In the genomic region with DNA sequence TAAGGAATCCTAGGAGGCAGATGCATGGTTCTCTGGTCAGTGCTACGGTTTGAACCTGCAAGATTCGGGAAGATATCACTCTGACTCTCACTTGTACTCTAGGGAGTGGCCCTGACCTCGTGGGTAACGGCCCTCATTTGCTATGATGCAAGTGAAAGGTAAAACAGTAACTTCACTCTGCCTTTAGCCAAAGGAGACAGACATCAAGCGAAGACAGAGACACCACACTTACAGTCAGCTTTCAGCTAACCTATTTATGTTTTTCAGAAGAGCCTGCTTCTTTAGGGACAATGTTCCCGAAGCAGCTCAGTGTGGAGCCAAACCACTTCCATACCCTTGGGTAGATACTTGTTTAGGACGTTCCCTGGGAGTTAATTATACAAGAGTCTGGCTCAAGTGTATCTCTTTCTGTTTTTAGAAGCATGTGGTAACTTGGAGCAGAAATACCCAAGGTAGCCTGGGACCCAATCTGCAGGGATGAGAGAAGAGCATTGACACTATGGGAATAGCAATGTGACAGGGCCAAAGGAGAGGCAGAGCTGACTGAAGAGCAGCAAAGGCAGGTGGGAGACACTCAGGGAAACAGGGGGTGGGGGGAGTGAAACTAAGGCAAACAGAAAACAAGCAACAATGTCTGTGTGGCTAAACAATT, we compare ENCODE assay signal across 8 mouse cellular contexts. TPM values are rescaled to one million over a fixed set of nuclear protein-coding genes. Genes with fewer than 3 reads are reported as not detected.
DNase-seq lines count a peak whose midpoint lies in the region; ATAC-seq and TF ChIP-seq lines count a peak whose summit lies in the region.

No protein-coding gene starts in this region.

- DNase-seq in lung, postnatal 0 days (ENCODE audit: low spot score) = no peak
- no peak for DNase-seq in lung, postnatal 10 days
- DNase-seq in forebrain, embryonic 10.5 days (ENCODE audit: extremely low spot score, low spot score) = no peak
- peak; percentile 68 for DNase-seq in kidney, adult 2 months
- DNase-seq in gastrocnemius, postnatal 25 days = no peak
- DNase-seq in left cerebral cortex, postnatal 10 days (ENCODE audit: extremely low spot score in 1 of 2, low spot score in 2 of 2) = no peak
- DNase-seq in right cerebral cortex, postnatal 10 days (ENCODE audit: low spot score in 2 of 2) = no peak

- H3K9me3 ChIP-seq in lung, postnatal 0 days (ENCODE audit: low read length) = no peaks in the 10 kb centered on the region
- H3K9me3 ChIP-seq in forebrain, embryonic 10.5 days = no peaks in the 10 kb centered on the region
- H3K9me3 ChIP-seq in midbrain, embryonic 16.5 days (replicated peaks; ENCODE audit: control insufficient read depth, low read length, poor library complexity, severe bottlenecking) = no peaks in the 10 kb centered on the region

- no peak for TF ChIP-seq POLR2A in kidney, adult 2 months (IDR thresholded peaks at IDR 0.05; ENCODE audit: low read depth, low read length)

- H3K27ac ChIP-seq in lung, postnatal 0 days (ENCODE audit: low read length) = peak overlapping the region; percentile 90
- H3K27ac ChIP-seq in forebrain, embryonic 10.5 days = peak overlapping the region; percentile 99
- H3K27ac ChIP-seq in kidney, adult 2 months (ENCODE audit: insufficient read depth, low read depth, low read length) = peak overlapping the region; percentile 53
- H3K27ac ChIP-seq in midbrain, embryonic 16.5 days (ENCODE audit: low read length) = peak overlapping the region; percentile 93

- peak overlapping the region; percentile 37 for H3K9ac ChIP-seq in lung, postnatal 0 days (replicated peaks; ENCODE audit: low read depth)
- no peak overlapping the region for H3K9ac ChIP-seq in midbrain, embryonic 16.5 days (ENCODE audit: low read depth, low read length)

- peaks cover 14% of the 10 kb centered on the region for H3K4me1 ChIP-seq in lung, postnatal 0 days (ENCODE audit: insufficient read depth, low read depth, low read length)
- peaks cover 54% of the 10 kb centered on the region for H3K4me1 ChIP-seq in forebrain, embryonic 10.5 days
- peaks cover 10% of the 10 kb centered on the region; the same call in 1 of the 2 replicates for H3K4me1 ChIP-seq in kidney, adult 2 months (ENCODE audit: control insufficient read depth, insufficient read depth, low read length)
- peaks cover 18% of the 10 kb centered on the region for H3K4me1 ChIP-seq in midbrain, embryonic 16.5 days (ENCODE audit: control insufficient read depth, insufficient read depth, low read length)

- H3K4me2 ChIP-seq in lung, postnatal 0 days (replicated peaks; ENCODE audit: low read depth, low read length) = peak overlapping the region; percentile 55
- H3K4me2 ChIP-seq in midbrain, embryonic 16.5 days (ENCODE audit: low read length) = peak overlapping the region; percentile 68; the same call in 1 of the 2 replicates

- H3K36me3 ChIP-seq in lung, postnatal 0 days (ENCODE audit: insufficient read depth, low read length) = no peaks in the 10 kb centered on the region
- H3K36me3 ChIP-seq in forebrain, embryonic 10.5 days (replicated peaks) = no peaks in the 10 kb centered on the region
- no peaks in the 10 kb centered on the region for H3K36me3 ChIP-seq in kidney, adult 2 months (ENCODE audit: control insufficient read depth, insufficient read depth, low read length)
- H3K36me3 ChIP-seq in midbrain, embryonic 16.5 days (ENCODE audit: control insufficient read depth, insufficient read depth, low read length) = no peaks in the 10 kb centered on the region

- intact Hi-C loops in left cerebral cortex, postnatal 10 days (cut with DNase I) = no loop called here

- no peaks in the 10 kb centered on the region for H3K27me3 ChIP-seq in lung, postnatal 0 days (replicated peaks; ENCODE audit: insufficient read depth, low read length)
- no peaks in the 10 kb centered on the region for H3K27me3 ChIP-seq in forebrain, embryonic 10.5 days (ENCODE audit: poor library complexity, severe bottlenecking)
- no peaks in the 10 kb centered on the region for H3K27me3 ChIP-seq in kidney, adult 2 months (replicated peaks; ENCODE audit: control insufficient read depth, insufficient read depth, low read length)
- H3K27me3 ChIP-seq in midbrain, embryonic 16.5 days (ENCODE audit: control insufficient read depth, insufficient read depth, low read depth, low read length) = no peaks in the 10 kb centered on the region

- no peak for TF ChIP-seq EP300 in lung, postnatal 0 days (IDR thresholded peaks at IDR 0.05)

- no peak for TF ChIP-seq CTCF in lung, postnatal 0 days (IDR thresholded peaks at IDR 0.05)
- TF ChIP-seq CTCF in kidney, adult 2 months (conservative IDR thresholded peaks at IDR 0.05; ENCODE audit: insufficient read depth, insufficient read length, low read depth, low read length) = no peak

- H3K4me3 ChIP-seq in lung, postnatal 0 days (ENCODE audit: low read depth, low read length) = peak overlapping the region; percentile 28; the same call in 1 of the 2 replicates
- H3K4me3 ChIP-seq in forebrain, embryonic 10.5 days = peak overlapping the region; percentile 60; the same call in 1 of the 2 replicates
- H3K4me3 ChIP-seq in kidney, adult 2 months (ENCODE audit: insufficient read depth, low read depth, low read length) = no peak overlapping the region
- no peak overlapping the region for H3K4me3 ChIP-seq in midbrain, embryonic 16.5 days (ENCODE audit: low read depth, low read length)

- 70% methylated on average over 7 of the region's 7 CpGs for WGBS in lung, postnatal 0 days
- 84% methylated on average over 7 of the region's 7 CpGs for WGBS in forebrain, embryonic 10.5 days
- 56% methylated on average over 7 of the region's 7 CpGs for WGBS in kidney, adult 2 months
- WGBS in midbrain, embryonic 16.5 days = 86% methylated on average over 7 of the region's 7 CpGs

- no peak for ATAC-seq in lung, postnatal 0 days
- ATAC-seq in midbrain, embryonic 16.5 days = no peak

RNA-seq across cellular contexts. Expression of gene Hist2h2aa1, which starts 1.2 kb away (rescaled TPM):
- 56.2 and 60.0 TPM in 2 replicates for polyA plus RNA-seq in lung, postnatal 0 days (2015; fragmentation: Nextera tagmentation; extraction: Ambion mirVana)
- 8.1 and 16.6 TPM in 2 replicates for polyA plus RNA-seq in forebrain, embryonic 10.5 days (2016; fragmentation: Nextera tagmentation; extraction: Ambion mirVana)
- 285 and 388 TPM in 2 replicates for polyA plus RNA-seq in kidney, adult 2 months (2012; rRNA removed)
- 7.4 and 13.2 TPM in 2 replicates for polyA plus RNA-seq in midbrain, embryonic 16.5 days (2015; fragmentation: Nextera tagmentation; extraction: Ambion mirVana)
- total RNA-seq in gastrocnemius, postnatal 25 days (2021) = 1 to 10 TPM; 4.9 to 5.7 TPM
- total RNA-seq in left cerebral cortex, postnatal 10 days (2021) = 1 to 10 TPM; 2.8 to 6.5 TPM

RNA-seq across cellular contexts. Expression of gene Hist2h3c1, which starts 2.4 kb away (rescaled TPM):
- 0.77 TPM in 1 of 2 replicates, not detected in the other for polyA plus RNA-seq in lung, postnatal 0 days (2015; fragmentation: Nextera tagmentation; extraction: Ambion mirVana)
- 0.86 TPM in 1 of 2 replicates, not detected in the other for polyA plus RNA-seq in forebrain, embryonic 10.5 days (2016; fragmentation: Nextera tagmentation; extraction: Ambion mirVana)
- polyA plus RNA-seq in kidney, adult 2 months (2012; rRNA removed) = not detected in 2 replicates
- polyA plus RNA-seq in midbrain, embryonic 16.5 days (2015; fragmentation: Nextera tagmentation; extraction: Ambion mirVana) = 0.39 TPM in 1 of 2 replicates, not detected in the other
- total RNA-seq in gastrocnemius, postnatal 25 days (2021) = not detected
- not detected for total RNA-seq in left cerebral cortex, postnatal 10 days (2021)

RNA-seq across cellular contexts. Expression of gene Hist2h2aa2, which starts 4.0 kb away (rescaled TPM):
- polyA plus RNA-seq in lung, postnatal 0 days (2015; fragmentation: Nextera tagmentation; extraction: Ambion mirVana) = 168 and 196 TPM in 2 replicates
- 19.2 and 34.4 TPM in 2 replicates for polyA plus RNA-seq in forebrain, embryonic 10.5 days (2016; fragmentation: Nextera tagmentation; extraction: Ambion mirVana)
- 162 and 196 TPM in 2 replicates for polyA plus RNA-seq in kidney, adult 2 months (2012; rRNA removed)
- polyA plus RNA-seq in midbrain, embryonic 16.5 days (2015; fragmentation: Nextera tagmentation; extraction: Ambion mirVana) = 38.1 and 48.4 TPM in 2 replicates
- 100 to 1,000 TPM; 213 to 222 TPM for total RNA-seq in gastrocnemius, postnatal 25 days (2021)
- 100 to 1,000 TPM; 281 to 297 TPM for total RNA-seq in left cerebral cortex, postnatal 10 days (2021)

RNA-seq across cellular contexts. Expression of gene Hist2h3c2, which starts 5.1 kb away (rescaled TPM):
- polyA plus RNA-seq in lung, postnatal 0 days (2015; fragmentation: Nextera tagmentation; extraction: Ambion mirVana) = 1.8 and 2.2 TPM in 2 replicates
- polyA plus RNA-seq in forebrain, embryonic 10.5 days (2016; fragmentation: Nextera tagmentation; extraction: Ambion mirVana) = 5.9 and 6.4 TPM in 2 replicates
- 8.6 and 12.9 TPM in 2 replicates for polyA plus RNA-seq in kidney, adult 2 months (2012; rRNA removed)
- polyA plus RNA-seq in midbrain, embryonic 16.5 days (2015; fragmentation: Nextera tagmentation; extraction: Ambion mirVana) = 1.3 TPM in 2 replicates
- 10 to 100 TPM in 1 of 2 experiments, 1 to 10 TPM in 1; 7.1 to 11.4 TPM for total RNA-seq in gastrocnemius, postnatal 25 days (2021)
- total RNA-seq in left cerebral cortex, postnatal 10 days (2021) = 10 to 100 TPM; 10.2 to 10.9 TPM

RNA-seq across cellular contexts. Expression of gene Hist2h4, which starts 19.1 kb away (rescaled TPM):
- polyA plus RNA-seq in lung, postnatal 0 days (2015; fragmentation: Nextera tagmentation; extraction: Ambion mirVana) = 9.7 and 9.8 TPM in 2 replicates
- 12.0 and 14.2 TPM in 2 replicates for polyA plus RNA-seq in forebrain, embryonic 10.5 days (2016; fragmentation: Nextera tagmentation; extraction: Ambion mirVana)
- 1.5 and 2.7 TPM in 2 replicates for polyA plus RNA-seq in kidney, adult 2 months (2012; rRNA removed)
- polyA plus RNA-seq in midbrain, embryonic 16.5 days (2015; fragmentation: Nextera tagmentation; extraction: Ambion mirVana) = 3.3 and 3.8 TPM in 2 replicates
- total RNA-seq in gastrocnemius, postnatal 25 days (2021) = 1 to 10 TPM; 7.5 to 8.7 TPM
- 10 to 100 TPM; 34.4 to 37.7 TPM for total RNA-seq in left cerebral cortex, postnatal 10 days (2021)

Comparison
In these comparisons a context has a peak if more than half of its experiments do, and no peak if none do; other contexts are left out.
1. H3K4me3 ChIP-seq: peak in lung, postnatal 0 days (single experiment) and forebrain, embryonic 10.5 days (single experiment); none in kidney, adult 2 months (single experiment) and midbrain, embryonic 16.5 days (single experiment).
2. Peak in every context shown above with its lines, with median percentiles within 50 percentile points of each other: H3K27ac ChIP-seq.